Mouse (Mus musculus) bone marrow, adult 2 months (tissue): ENCODE data around the gene Tnfsfm13.

ENCODE experiments used
- CTCF ChIP-seq: fragments of 200-500 bp; IDR thresholded peaks from 2 replicates; pipeline ENCODE4 v1.5.1; 2011; ENCODE audit warnings: low read length, control low read depth; ENCODE audit not compliant: control insufficient read depth, insufficient read depth
- POLR2A ChIP-seq: fragments of 200-500 bp; IDR thresholded peaks from 2 replicates; pipeline ENCODE4 v1.6.1; 2011; ENCODE audit warnings: low read depth, mild to moderate bottlenecking, control low read depth, low read length, borderline replicate concordance; ENCODE audit not compliant: control insufficient read depth

DNA sequence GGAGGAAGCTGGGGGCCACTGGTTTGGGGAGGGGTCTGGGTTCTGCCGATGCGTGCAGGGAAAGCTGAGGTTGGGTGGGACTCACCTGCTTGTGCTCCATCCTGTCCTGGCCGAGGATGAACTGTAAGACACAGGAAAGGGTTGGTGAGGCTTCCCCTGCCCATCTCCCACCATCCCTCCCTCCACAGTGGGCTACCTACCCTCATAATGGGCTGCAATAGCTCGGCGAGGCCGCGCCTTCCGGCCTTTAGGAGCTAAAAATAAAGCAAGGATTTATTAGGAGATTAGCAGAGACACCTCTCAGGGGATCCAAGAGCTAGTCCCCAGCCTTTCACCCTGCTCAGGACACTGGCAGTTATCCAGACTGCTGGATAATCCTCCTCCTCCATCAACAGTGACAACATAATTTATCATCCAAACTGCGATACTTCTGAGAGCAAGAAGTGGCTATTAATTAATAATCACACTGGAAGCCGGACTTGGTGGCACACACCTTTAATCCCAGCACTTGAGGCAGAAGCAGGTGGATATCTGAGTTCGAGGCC is 2.4 kb downstream of the Tnfsfm13 start:
- TF ChIP-seq CTCF = no peak
- no peak for TF ChIP-seq POLR2A
